Mouse (Mus musculus): ENCODE measurements around the gene Pla2g12a. TPM values are rescaled to one million over a fixed set of nuclear protein-coding genes. Genes with fewer than 3 reads are reported as not detected.

The Pla2g12a gene
- polyA plus RNA-seq, 1 experiment from 2014 or later, result 25.9 TPM

DNA sequence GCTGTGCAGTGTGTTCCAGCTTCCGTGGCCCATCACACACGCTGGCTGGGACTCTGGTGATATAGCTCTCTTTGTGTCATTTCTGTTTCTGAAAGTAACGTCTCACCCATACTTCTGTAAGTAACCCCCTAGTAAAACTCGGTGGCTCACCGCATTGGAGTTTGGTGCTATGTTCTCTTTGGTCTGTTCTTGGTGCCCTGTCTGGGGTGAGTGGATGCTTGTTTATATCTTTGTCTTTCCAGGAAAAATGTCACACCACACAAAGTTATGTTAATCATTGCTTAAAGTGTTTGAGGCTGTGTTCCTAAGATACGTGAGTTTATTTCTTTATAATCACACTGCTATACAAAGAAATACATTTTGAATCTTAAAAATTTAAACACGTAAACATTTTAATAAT lies 31.6 kb upstream of the Pla2g12a start:
- WGBS, result 89% methylated on average over 7 of the region's 7 CpGs
- H3K4me1 ChIP-seq (ENCODE audit: control insufficient read depth, insufficient read depth, low read length), result no peaks in the 10 kb centered on the region
- no peaks in the 10 kb centered on the region for H3K36me3 ChIP-seq (ENCODE audit: control insufficient read depth, insufficient read depth, low read length)
- no peak overlapping the region for H3K4me2 ChIP-seq (ENCODE audit: low read depth, severe bottlenecking)
- no peak overlapping the region for H3K9ac ChIP-seq (ENCODE audit: low read length)
- DNase-seq (ENCODE audit: low spot score) (no peak), ATAC-seq (ENCODE audit: insufficient number of reproducible peaks, low FRiP score, low TSS enrichment, low read depth) (no peak)
- H3K9me3 ChIP-seq (ENCODE audit: control insufficient read depth, low read length), result no peaks in the 10 kb centered on the region
- no peaks in the 10 kb centered on the region for H3K27me3 ChIP-seq (ENCODE audit: control insufficient read depth, insufficient read depth, low read length)
- no peak overlapping the region for H3K4me3 ChIP-seq (ENCODE audit: low read depth, low read length)
- no peak overlapping the region for H3K27ac ChIP-seq (replicated peaks; ENCODE audit: low read depth, low read length)

DNA sequence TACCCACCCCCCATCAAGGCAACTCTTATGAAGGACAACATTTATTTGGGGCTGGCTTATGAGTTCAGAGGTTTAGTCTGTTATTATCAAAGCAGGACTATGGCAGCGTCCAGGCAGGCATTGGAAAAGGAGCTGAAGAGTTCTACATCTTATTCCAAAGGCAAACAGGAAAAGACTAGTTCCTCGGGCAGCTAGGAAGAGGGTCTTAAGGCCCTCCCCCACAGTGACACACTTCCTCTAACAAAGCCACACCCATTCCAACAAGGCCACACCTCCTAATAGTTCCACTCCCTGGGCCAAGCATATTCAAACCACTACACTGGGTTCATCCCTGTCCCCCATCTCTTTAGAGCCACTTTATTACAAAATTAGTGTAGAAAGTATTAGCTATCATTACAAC lies 15.8 kb upstream of the Pla2g12a start:
- H3K4me2 ChIP-seq (ENCODE audit: low read depth, severe bottlenecking), result no peak overlapping the region
- no peak overlapping the region for H3K9ac ChIP-seq (ENCODE audit: low read length)
- no peaks in the 10 kb centered on the region for H3K4me1 ChIP-seq (ENCODE audit: control insufficient read depth, insufficient read depth, low read length)
- ATAC-seq (ENCODE audit: insufficient number of reproducible peaks, low FRiP score, low TSS enrichment, low read depth), result no peak
- H3K9me3 ChIP-seq (ENCODE audit: control insufficient read depth, low read length), result peaks cover 3% of the 10 kb centered on the region; the same call in 1 of the 2 replicates
- H3K36me3 ChIP-seq (ENCODE audit: control insufficient read depth, insufficient read depth, low read length), result no peaks in the 10 kb centered on the region
- 79% methylated on average over 2 of the region's 2 CpGs for WGBS
- no peak for DNase-seq (ENCODE audit: low spot score)
- H3K27me3 ChIP-seq (ENCODE audit: control insufficient read depth, insufficient read depth, low read length), result no peaks in the 10 kb centered on the region
- no peak overlapping the region for H3K27ac ChIP-seq (replicated peaks; ENCODE audit: low read depth, low read length)
- H3K4me3 ChIP-seq (ENCODE audit: low read depth, low read length), result no peak overlapping the region

DNA sequence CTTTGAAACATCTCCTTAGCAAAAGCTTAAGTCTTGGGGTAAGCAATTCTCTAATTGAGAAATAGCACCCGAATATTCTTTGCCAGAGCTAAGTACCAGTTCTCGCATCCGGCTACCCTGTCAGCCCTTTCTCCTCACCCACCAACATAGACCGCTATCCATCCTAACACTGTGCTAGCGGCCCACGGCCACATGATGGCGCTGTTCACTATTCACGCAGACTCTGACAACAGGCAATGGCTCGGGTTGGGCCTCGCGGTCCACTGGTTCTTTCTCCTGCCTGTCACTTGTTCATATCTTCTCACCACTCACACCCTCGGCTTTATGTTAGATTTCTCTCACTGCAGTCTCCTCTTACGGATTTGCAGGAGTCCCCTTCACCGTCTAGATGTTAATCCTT lies 14.7 kb upstream of the Pla2g12a start:
- H3K4me1 ChIP-seq (ENCODE audit: control insufficient read depth, insufficient read depth, low read length), result no peaks in the 10 kb centered on the region
- H3K9ac ChIP-seq (ENCODE audit: low read length), result no peak overlapping the region
- 51% methylated on average over 14 of the region's 14 CpGs for WGBS

DNA sequence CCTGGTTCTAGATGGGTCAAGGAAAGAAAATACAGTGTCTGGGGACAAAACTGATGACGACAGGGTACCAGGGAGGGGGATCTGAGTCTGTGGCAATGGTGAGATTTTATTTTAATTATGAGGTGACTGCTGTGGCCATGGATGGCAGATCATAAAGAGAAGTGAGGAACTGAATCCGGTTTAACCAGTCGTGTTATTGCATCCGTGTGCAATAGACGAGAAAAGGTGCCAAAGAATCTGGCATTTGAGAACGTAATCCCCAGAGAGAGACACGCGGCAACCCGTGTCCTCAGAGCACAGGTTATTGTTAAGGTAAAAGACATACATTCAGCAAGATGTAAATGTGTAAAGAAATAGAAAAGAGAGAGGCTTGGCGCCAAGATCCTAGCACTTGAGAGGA lies 1.1 kb upstream of the Pla2g12a start:
- 92% methylated on average over 10 of the region's 10 CpGs for WGBS
- Histone ChIP-seq H3K27me3 (ENCODE audit: control insufficient read depth, insufficient read depth, low read length) (no peaks in the 10 kb centered on the region), H3K4me1 (ENCODE audit: control insufficient read depth, insufficient read depth, low read length) (no peaks in the 10 kb centered on the region), H3K9ac (ENCODE audit: low read length) (no peak overlapping the region), H3K9me3 (ENCODE audit: control insufficient read depth, low read length) (no peaks in the 10 kb centered on the region), H3K4me2 (ENCODE audit: low read depth, severe bottlenecking) (no peak overlapping the region), H3K36me3 (ENCODE audit: control insufficient read depth, insufficient read depth, low read length) (no peaks in the 10 kb centered on the region; the same call in 1 of the 2 replicates), H3K4me3 (ENCODE audit: low read depth, low read length) (no peak overlapping the region), H3K27ac (replicated peaks; ENCODE audit: low read depth, low read length) (no peak overlapping the region)
- no peak for ATAC-seq (ENCODE audit: insufficient number of reproducible peaks, low FRiP score, low TSS enrichment, low read depth)
- DNase-seq (ENCODE audit: low spot score), result no peak

More for the DNA sequence above, 14.7 kb upstream of the Pla2g12a start:
- ATAC-seq (ENCODE audit: insufficient number of reproducible peaks, low FRiP score, low TSS enrichment, low read depth), result no peak
- no peak overlapping the region for H3K4me3 ChIP-seq (ENCODE audit: low read depth, low read length)
- no peak overlapping the region for H3K4me2 ChIP-seq (ENCODE audit: low read depth, severe bottlenecking)
- H3K9me3 ChIP-seq (ENCODE audit: control insufficient read depth, low read length), result no peaks in the 10 kb centered on the region
- no peaks in the 10 kb centered on the region for H3K27me3 ChIP-seq (ENCODE audit: control insufficient read depth, insufficient read depth, low read length)
- H3K27ac ChIP-seq (replicated peaks; ENCODE audit: low read depth, low read length), result no peak overlapping the region
- DNase-seq (ENCODE audit: low spot score), result peak; percentile 54
- no peaks in the 10 kb centered on the region for H3K36me3 ChIP-seq (ENCODE audit: control insufficient read depth, insufficient read depth, low read length)

DNA sequence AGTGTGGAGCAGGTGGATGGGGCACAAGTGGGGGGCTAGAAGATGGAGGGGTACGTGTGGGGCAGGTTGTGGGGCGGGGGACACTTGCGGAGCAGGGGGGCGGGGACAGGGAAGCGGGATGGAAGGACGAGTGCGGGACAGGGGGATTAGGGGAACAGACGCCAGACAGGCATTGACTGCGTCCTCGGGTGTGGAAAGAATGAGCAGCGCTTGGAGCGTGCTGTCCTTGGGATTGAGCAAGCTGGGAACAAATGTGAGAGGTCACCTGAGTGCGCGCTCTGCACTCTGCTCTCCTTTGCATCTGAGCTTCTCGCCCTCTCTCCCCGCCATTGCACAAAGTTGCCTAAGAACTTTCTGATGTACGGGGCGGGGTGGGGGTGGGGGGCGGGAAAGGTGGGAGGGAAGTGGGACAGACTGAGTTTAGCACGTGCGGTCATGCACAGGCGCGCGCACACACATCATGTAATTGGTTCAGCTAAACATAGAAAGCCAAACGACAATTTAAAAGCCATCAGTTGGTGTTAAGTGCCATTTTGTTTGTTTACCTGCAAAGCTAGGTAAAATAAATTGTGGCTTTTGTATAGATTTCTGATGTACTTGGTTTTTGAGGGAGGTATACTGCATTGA lies 838 bp downstream of the Pla2g12a start:
- DNase-seq (ENCODE audit: low spot score) (peak; percentile 61), ATAC-seq (ENCODE audit: insufficient number of reproducible peaks, low FRiP score, low TSS enrichment, low read depth) (peak; percentile 38)
- Histone ChIP-seq H3K27me3 (ENCODE audit: control insufficient read depth, insufficient read depth, low read length) (no peaks in the 10 kb centered on the region), H3K9ac (ENCODE audit: low read length) (peak overlapping the region; percentile 68), H3K36me3 (ENCODE audit: control insufficient read depth, insufficient read depth, low read length) (no peaks in the 10 kb centered on the region), H3K9me3 (ENCODE audit: control insufficient read depth, low read length) (no peaks in the 10 kb centered on the region), H3K4me3 (ENCODE audit: low read depth, low read length) (peak overlapping the region; percentile 71), H3K4me1 (ENCODE audit: control insufficient read depth, insufficient read depth, low read length) (no peaks in the 10 kb centered on the region), H3K27ac (replicated peaks; ENCODE audit: low read depth, low read length) (no peak overlapping the region), H3K4me2 (ENCODE audit: low read depth, severe bottlenecking) (peak overlapping the region; percentile 88)
- under 1% methylated on average over 24 of the region's 25 CpGs for WGBS

DNA sequence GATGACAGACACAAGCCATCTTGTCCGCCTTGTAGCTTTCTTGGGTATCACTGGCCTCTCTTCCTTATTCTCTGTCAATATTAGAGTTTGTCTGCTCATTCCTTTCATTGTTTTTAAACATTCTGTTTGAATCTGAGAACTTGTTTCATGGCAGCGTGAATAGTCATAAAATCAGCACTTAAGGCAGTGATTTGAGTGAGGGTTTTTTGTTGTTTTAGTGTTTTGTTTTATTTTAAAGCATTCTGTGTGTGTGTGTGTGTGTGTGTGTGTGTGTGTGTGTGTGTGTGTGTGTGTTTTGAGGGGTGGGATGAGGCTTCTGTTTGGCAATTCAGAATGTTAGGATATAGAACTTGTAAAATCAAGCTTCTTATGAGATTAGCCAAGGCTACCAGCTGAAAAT lies 1.5 kb downstream of the Pla2g12a start:
- ATAC-seq (ENCODE audit: insufficient number of reproducible peaks, low FRiP score, low TSS enrichment, low read depth), result no peak
- 0 out of 2 replicates have a peak overlapping the region, but pooled peaks have one; percentile 88 for H3K4me2 ChIP-seq (ENCODE audit: low read depth, severe bottlenecking)
- no peaks in the 10 kb centered on the region for H3K9me3 ChIP-seq (ENCODE audit: control insufficient read depth, low read length)
- H3K27ac ChIP-seq (replicated peaks; ENCODE audit: low read depth, low read length), result no peak overlapping the region
- H3K27me3 ChIP-seq (ENCODE audit: control insufficient read depth, insufficient read depth, low read length), result no peaks in the 10 kb centered on the region
- H3K4me3 ChIP-seq (ENCODE audit: low read depth, low read length), result no peak overlapping the region
- no peak for DNase-seq (ENCODE audit: low spot score)
- no peaks in the 10 kb centered on the region for H3K4me1 ChIP-seq (ENCODE audit: control insufficient read depth, insufficient read depth, low read length)
- WGBS, result 73% methylated on average over 2 of the region's 2 CpGs
- H3K36me3 ChIP-seq (ENCODE audit: control insufficient read depth, insufficient read depth, low read length), result no peaks in the 10 kb centered on the region
- H3K9ac ChIP-seq (ENCODE audit: low read length), result no peak overlapping the region

DNA sequence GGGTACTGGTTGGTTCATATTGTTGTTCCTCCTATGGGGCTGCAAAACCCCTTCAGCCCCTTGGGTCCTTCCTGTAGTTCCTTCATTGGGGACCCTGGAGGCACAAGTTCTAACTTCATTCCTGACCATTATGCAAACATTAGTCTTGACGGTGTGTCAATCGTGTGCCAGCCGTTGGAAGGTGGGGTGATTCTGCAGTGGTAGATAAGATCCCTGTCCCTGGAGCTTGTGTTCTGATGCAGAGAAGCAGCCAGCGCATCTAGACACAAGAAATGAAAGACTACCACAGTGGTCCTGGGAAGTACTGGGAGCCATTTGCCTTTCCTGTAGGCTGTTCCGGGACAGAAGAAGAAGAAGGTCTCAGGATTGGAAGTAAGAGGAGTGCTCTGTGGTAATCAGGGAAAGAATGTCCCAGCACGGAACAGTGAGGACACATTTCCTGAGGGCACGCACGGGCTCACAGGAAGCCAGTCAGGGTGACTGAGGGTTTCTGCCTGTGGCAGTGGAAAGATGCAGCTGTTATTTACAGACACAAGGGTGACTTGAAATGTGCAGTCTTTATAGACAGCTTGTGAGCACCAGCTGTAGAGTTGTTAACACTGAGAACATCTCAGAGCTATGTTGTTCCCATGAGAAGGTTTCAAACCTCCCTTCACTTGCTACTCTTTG lies 2.7 kb downstream of the Pla2g12a start:
- Histone ChIP-seq H3K36me3 (ENCODE audit: control insufficient read depth, insufficient read depth, low read length) (no peaks in the 10 kb centered on the region), H3K4me1 (ENCODE audit: control insufficient read depth, insufficient read depth, low read length) (no peaks in the 10 kb centered on the region), H3K27ac (replicated peaks; ENCODE audit: low read depth, low read length) (no peak overlapping the region), H3K4me3 (ENCODE audit: low read depth, low read length) (no peak overlapping the region), H3K9me3 (ENCODE audit: control insufficient read depth, low read length) (no peaks in the 10 kb centered on the region), H3K9ac (ENCODE audit: low read length) (no peak overlapping the region), H3K27me3 (ENCODE audit: control insufficient read depth, insufficient read depth, low read length) (no peaks in the 10 kb centered on the region), H3K4me2 (ENCODE audit: low read depth, severe bottlenecking) (no peak overlapping the region)
- ATAC-seq (ENCODE audit: insufficient number of reproducible peaks, low FRiP score, low TSS enrichment, low read depth) (no peak), DNase-seq (ENCODE audit: low spot score) (no peak)
- 85% methylated on average over 8 of the region's 8 CpGs for WGBS

DNA sequence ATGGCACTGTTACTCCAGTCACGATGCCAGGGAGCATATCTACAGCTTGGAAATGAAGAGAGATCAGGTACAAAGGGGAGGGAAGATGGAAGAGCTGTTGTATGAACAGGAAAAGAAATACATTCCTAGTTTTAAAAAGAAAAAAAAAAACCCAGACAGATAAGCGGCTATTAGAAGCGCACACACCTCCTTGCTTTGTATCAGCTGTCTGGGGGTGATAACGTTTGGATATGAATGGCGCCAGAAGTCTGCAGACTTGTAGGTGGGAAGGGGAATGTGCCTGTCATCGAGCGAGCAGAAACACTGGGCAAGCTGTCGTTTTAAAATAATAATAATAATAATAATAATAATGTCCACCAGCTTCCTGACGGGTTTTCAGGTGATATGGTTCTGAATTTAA lies 7.2 kb downstream of the Pla2g12a start:
- Histone ChIP-seq H3K4me3 (ENCODE audit: low read depth, low read length) (no peak overlapping the region), H3K27me3 (ENCODE audit: control insufficient read depth, insufficient read depth, low read length) (no peaks in the 10 kb centered on the region), H3K4me1 (ENCODE audit: control insufficient read depth, insufficient read depth, low read length) (no peaks in the 10 kb centered on the region), H3K9ac (ENCODE audit: low read length) (no peak overlapping the region), H3K27ac (replicated peaks; ENCODE audit: low read depth, low read length) (no peak overlapping the region), H3K36me3 (ENCODE audit: control insufficient read depth, insufficient read depth, low read length) (no peaks in the 10 kb centered on the region), H3K9me3 (ENCODE audit: control insufficient read depth, low read length) (no peaks in the 10 kb centered on the region), H3K4me2 (ENCODE audit: low read depth, severe bottlenecking) (no peak overlapping the region)
- ATAC-seq (ENCODE audit: insufficient number of reproducible peaks, low FRiP score, low TSS enrichment, low read depth), result no peak
- DNase-seq (ENCODE audit: low spot score), result no peak
- 90% methylated on average over 9 of the region's 9 CpGs for WGBS
